Mouse (Mus musculus): ENCODE results near the gene Dock4.

Gene Dock4

GRCm38 (mm10) chr12:40568971-40569968 is 123.5 kb downstream of the Dock4 start:
- DNase-seq (ENCODE audit: low spot score in 2 of 2), result no peak

GRCm38 (mm10) chr12:40570250-40570649 is 124.5 kb downstream of the Dock4 start:
- DNase-seq (ENCODE audit: low spot score in 2 of 2), result no peak

DNA sequence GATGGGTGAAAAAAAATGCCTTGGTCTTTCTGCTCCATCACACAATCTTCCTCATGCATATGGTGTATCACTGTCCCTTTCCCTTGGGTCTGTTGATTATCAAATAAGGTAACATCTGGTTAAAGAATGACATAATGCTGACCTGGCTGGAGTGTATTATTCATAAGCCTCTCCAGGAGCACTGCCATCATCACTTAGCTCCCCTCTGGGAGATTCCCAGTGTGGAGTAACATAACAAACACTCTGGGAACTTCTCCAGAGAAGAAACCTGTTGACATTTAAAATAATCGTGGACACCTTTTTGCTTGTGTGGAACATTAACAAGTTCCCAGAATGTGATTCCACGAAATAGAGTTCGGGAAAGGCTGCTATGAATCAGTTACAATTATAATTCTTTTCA is 128.3 kb downstream of the Dock4 start:
- no peak for DNase-seq (ENCODE audit: low spot score in 2 of 2)

DNA sequence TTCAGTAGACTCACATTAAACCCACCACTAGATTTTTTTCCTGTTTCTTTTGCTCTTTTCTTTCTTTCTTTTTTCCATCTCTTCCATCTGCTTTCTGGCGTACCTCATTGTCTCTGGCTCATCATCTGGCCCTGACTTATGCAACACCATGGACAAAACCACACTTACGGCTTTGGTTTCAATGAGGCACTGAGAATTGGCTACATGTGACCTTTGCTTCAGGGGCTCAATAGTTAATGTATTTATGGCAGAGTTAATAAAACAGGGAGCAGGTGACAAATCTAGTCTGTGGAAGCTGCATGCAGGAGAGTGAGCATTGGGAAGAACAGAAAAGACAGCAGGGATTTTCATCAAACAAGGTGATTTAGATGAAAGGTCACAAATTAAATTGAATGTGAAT is 131.0 kb downstream of the Dock4 start:
- no peak for DNase-seq (ENCODE audit: low spot score in 2 of 2)

- no peak for DNase-seq (ENCODE audit: low spot score in 2 of 2)
These were observed 134.6 kb downstream of the Dock4 start for GRCm38 (mm10) chr12:40580351-40580750.

DNA sequence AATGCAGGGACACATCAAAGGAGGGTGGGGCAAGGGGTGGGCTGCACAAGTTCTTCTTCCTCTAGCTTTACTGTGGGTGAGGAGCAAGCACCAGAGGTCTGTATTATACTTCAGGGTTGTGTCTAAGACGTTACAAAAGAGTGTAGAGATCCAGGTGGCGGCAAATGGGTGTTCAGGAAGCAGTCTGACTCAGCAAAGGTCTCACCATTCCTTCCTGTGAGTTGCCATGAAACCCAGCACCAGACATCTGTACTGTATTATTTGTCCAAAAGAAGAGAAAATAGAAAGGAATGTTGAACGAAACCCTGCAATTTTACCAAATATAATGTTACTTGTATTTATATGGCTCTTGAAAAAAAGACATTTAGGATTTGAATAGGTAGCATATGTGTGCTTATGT is 135.3 kb downstream of the Dock4 start:
- DNase-seq (ENCODE audit: low spot score in 2 of 2), result no peak

GRCm38 (mm10) chr12:40582059-40582458 is 136.3 kb downstream of the Dock4 start:
- no peak for DNase-seq (ENCODE audit: low spot score in 2 of 2)

GRCm38 (mm10) chr12:40584526-40585289 is 139.0 kb downstream of the Dock4 start:
- DNase-seq (ENCODE audit: low spot score in 2 of 2), result no peak

DNA sequence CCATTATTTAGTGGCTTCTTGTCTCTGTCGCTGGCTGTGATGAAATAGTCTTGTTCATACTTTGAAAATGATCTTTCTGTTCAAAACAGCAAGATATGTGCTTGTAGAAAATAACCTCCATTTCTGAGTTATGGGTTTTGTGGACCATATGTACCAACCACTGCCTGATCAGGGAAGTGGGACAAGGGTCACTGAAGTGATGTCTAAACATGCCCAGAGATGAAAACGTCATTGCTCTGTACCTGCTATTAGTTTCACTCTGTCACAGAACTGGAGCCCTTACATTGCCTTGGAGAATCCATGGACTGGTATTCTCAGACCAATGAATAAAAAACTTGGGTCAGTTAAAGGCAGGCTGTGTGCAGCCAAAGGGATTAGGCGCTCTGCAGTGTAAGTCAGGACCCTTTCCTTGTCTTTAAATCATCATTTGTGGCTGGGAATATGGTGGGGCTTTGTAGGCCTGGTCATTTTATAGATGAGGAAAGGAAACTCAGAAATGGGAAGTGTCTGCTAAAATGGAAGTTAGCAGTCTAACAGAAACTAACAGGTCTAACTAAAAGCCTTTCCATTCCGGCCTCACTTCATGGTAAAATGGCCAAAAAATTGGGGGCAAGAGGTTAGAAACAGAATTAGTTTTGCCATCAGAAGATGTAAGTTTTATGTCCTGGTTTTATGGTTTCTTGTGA is 139.8 kb downstream of the Dock4 start:
- no peak for DNase-seq (ENCODE audit: low spot score in 2 of 2)

- DNase-seq (ENCODE audit: low spot score in 2 of 2), result no peak
These were observed 148.4 kb downstream of the Dock4 start for GRCm38 (mm10) chr12:40594161-40594560.

DNA sequence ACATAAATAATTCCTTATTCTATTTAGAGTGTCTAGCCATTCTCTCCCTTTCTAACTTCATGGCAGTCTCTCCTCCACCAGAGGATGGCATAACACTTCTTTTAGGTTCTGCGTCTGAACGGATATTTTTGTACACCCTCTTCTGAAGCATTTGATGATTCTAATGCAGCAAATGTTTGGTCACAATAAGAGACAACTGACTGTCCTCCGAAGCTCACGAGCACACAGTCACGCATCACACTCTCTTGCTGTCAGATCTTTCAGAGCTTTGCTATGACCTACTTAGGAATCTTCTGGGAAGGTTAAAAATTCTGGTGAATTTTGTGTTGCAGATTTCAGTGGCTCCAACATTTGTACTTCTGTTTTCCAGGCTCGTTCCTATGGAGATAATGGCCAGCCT is 149.7 kb downstream of the Dock4 start:
- no peak for DNase-seq (ENCODE audit: low spot score in 2 of 2)

- no peak for DNase-seq (ENCODE audit: low spot score in 2 of 2)
These were observed 150.3 kb downstream of the Dock4 start for GRCm38 (mm10) chr12:40596020-40596419.

DNA sequence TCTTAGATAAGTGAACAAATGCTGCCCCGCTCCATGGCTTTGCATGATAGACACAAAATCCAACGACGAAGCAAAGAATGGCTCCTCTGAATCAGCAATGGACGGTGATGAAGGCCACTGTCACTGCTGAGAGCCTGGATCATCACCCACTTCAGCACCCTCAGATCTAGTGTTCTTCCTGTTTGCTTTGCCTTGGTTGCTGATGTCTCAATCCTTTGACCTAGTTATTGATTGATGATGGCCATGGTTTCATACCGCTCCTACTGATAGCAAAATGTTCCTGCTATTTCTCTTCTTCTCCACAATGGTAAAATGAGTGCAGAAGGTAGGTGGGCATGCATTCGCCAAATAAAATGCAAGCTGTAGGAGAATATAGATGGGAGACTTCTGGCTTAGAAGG is 150.7 kb downstream of the Dock4 start:
- no peak for DNase-seq (ENCODE audit: low spot score in 2 of 2)

DNA sequence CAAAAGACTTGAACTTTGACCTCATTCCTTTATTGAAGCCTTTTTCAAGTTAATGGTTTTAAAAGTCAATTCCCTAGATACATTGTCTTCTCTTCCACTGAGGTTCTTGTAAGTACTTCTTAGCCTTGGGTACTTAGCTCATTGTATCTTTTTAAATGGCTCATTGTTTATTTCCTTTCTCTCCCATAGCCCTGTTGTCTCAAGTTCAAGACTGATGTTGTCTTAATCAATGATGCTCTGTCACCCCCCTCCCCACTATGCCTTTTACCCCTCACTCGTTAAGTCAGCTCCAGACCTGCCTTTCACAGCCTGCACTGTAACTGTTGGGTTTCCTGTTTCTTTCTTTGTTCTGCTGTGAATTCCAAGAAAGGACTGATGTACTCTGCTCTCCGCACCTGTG is 154.2 kb downstream of the Dock4 start:
- DNase-seq (ENCODE audit: low spot score in 2 of 2), result no peak

DNA sequence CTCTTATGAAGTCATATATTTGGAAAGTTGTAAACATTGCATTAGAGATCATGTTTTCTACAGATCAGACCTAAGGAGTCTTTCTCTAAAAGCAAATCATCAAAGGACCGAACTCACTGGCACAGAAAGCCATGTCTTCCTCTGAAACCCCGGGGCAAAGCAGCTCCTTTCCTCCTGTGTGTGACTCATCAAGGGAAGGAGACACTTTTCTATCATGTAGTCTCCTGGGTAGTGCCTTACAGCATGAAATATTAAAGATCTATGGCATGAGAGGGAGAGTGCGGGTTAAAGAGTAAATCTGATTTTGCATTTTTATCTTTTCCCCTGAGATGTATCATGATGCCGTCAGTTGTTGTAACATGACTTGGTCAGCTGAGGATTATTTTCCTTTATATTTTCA is 159.8 kb downstream of the Dock4 start:
- DNase-seq (ENCODE audit: low spot score in 2 of 2), result no peak

GRCm38 (mm10) chr12:40622926-40623325 is 177.2 kb downstream of the Dock4 start:
- DNase-seq (ENCODE audit: low spot score in 2 of 2), result no peak

- DNase-seq (ENCODE audit: low spot score in 2 of 2), result peak; percentile 1 to 5
These were observed 180.8 kb downstream of the Dock4 start for GRCm38 (mm10) chr12:40626521-40626920.

- DNase-seq (ENCODE audit: low spot score in 2 of 2), result no peak
These were observed 187.5 kb downstream of the Dock4 start for GRCm38 (mm10) chr12:40633242-40633641.

DNA sequence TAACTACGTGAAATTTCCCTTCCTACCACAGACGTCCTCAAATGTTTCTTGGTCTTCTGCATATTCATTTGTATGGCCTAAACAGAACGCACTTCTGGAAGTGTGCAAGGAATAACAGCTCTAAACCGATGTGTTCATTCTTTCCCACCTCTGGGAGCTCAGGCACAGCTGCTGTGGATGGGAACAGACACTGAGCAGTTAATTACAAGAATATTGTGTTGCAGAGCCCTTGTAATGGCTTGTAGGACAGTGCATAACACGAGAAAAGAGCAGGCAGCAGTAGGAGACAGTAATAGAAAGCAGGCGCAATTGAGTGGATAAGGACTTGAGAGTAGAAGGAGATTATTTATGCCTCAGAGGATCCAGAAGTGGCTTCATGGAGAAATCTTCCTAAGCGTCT is 188.4 kb downstream of the Dock4 start:
- DNase-seq (ENCODE audit: low spot score in 2 of 2), result no peak

DNA sequence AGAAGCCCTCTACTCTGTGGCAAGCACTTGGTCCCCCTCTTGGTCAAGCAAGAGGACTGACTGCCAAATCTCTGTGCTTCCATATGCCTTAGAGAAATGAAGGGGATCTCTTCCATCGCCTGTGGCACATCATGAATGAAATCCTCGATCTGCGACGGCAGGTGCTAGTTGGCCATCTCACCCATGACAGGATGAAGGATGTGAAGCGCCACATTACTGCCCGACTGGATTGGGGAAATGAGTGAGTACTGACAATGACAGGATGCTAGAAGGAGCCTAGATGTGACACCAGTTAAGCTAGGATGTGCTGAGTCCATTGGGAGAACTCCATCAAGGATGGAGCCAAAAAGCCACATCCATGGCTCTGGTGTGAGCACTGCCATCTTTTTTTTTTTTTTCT is 190.2 kb downstream of the Dock4 start:
- no peak for DNase-seq (ENCODE audit: low spot score in 2 of 2)

GRCm38 (mm10) chr12:40637427-40637826 is 191.7 kb downstream of the Dock4 start:
- DNase-seq (ENCODE audit: low spot score in 2 of 2), result no peak

DNA sequence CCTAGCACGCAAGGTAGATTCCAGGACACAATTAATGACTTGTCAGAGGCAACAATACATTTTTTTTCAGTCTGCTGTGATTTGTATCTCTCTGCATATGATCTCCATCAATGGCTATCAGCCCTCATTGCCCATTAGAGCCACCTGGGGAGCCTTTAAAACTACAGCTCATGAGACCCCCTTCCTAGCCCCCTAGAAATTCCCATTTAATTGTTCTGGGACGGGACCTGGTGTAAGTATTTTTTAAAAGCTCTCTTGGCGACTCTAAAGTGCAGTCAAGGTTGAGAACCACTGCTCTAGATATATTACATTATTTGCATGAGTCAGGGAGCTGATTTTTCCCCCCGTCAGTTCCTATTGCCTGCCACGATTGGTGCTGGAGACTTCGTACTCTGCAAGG is 200.1 kb downstream of the Dock4 start:
- DNase-seq (ENCODE audit: low spot score in 2 of 2), result no peak
